Mouse (Mus musculus): ENCODE data around the gene Rfesd. TPM values are rescaled to one million over a fixed set of nuclear protein-coding genes. Genes with fewer than 3 reads are reported as not detected.

Gene Rfesd
- polyA plus RNA-seq (2012), result 1.5 and 1.6 TPM in 2 replicates

DNA sequence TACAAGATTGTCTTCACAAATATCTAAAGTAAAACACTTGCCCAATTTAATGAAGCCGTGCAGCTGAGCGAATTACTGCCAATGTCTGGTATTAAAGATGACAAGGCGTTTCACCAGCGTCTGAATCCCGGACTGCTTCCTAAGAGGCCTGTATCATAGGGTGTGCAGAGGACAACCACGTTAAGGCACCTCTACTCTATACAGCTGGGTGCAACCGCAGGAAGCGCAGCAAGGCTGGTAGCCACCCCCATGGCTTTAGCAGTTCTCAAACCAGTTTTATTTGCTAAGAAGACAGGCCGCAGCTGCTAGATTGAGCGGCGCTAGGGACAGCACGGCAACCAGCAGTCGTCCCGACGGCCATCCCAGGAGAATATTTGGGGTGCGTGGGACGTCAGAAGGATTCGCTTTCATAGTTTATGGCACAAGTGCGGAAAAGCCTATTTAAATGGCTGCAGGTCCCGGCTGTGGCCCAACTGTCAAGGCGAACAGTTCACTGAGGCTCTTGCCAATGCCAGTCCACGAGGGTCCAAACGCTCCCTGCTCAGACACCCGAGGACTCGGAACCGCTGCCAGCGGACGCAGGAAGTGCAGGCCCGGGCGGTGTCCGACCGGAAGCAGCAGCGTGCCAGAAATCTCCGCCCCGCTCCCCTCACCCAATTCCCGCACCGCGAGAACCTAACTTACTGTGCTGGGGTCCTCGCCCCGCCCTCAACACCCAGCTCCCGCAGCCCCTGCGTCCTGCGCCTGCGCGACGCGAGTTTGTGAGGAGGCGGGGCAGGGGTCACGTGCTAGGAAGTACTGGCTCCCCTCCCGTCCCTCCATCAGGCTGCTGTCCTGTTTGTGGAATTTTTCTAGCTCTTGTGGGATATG, at the start of gene Rfesd:
Gene Rfesd (minus strand): TSS at position 746 of the 870 bp plus-strand sequence.

DNA sequence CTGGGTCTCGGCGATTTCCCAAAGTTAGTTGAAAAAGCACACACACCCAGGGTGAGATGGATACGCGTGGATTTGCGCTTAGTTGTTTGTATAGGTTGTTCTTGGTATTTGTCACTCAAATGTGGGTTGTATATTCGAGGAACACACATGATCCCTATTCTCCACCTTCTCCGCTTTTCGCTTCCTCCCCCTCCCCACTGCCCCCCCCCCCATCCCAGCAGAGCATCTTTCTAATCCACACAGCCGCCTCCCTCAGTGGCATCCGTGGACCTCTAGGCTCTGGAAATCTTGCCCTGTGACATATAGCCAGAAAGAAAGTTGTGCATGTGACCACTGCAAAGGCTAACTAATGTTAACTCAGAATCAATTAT, 38.4 kb upstream of the Rfesd start, which contains the start of gene Gpr150:
Gene Gpr150 (minus strand): TSS at position 101 of the 371 bp plus-strand sequence.

DNA sequence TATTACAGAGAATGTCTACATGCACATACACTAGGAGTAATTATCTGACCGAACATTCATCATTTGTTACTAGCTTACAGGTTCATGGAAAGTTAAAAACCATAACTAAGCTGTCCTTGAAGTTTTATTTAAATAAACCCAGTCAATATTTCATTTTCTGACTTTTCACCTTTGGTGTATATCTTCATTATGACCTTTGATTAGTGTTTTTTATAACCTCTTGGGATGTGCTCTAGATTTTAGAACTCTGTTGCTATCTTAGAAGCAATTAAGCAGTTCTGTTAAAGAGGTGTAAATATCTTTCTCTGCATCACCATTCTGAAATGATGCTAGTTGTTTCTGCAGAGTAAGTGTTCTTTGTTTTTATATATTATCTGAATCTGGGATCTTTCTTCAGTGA, 51.7 kb downstream of the Rfesd start, which contains the start of gene Spata9:
Gene Spata9 (plus strand): TSS at position 301 of the 400 bp plus-strand sequence.

Other genes with a start within 250 kb of the Rfesd start
- gene Glrx, start 178.9 kb downstream of the Rfesd start, polyA plus RNA-seq (2012), result 6.9 and 7.2 TPM in 2 replicates
- 1.3 and 2.4 TPM in 2 replicates for gene Rhobtb3, start 74.8 kb downstream of the Rfesd start, polyA plus RNA-seq (2012)
- gene Spata9, start 51.6 kb downstream of the Rfesd start, polyA plus RNA-seq (2012), result not detected in 2 replicates
- 1.7 and 2.3 TPM in 2 replicates for gene Gpr150, start 38.3 kb upstream of the Rfesd start, polyA plus RNA-seq (2012)
- 5.5 and 5.8 TPM in 2 replicates for gene Arsk, start 79.9 kb upstream of the Rfesd start, polyA plus RNA-seq (2012)
- gene Ttc37, start 80.0 kb upstream of the Rfesd start, polyA plus RNA-seq (2012), result 0.78 and 1.3 TPM in 2 replicates